Mouse (Mus musculus): ENCODE data around the gene Txndc8.

DNA sequence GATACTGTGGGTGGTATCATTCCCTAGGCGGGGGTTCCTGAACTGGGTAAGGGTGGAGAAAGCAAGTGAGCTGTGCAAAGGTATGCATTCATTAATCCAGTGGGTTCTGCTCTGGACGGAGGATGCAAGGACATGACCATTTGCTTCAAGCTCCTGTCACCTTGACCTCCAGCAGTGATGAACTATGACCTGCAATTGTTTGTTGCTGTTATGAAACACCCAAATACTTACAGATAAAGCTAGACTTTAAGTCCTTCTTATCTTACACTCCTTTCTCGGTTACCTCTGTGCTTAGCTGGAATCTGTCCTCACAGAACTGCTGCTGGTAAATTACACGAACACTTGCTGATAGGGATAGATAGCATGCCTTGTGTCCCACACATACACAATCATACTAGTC lies 68.3 kb downstream of the Txndc8 start:
- TF ChIP-seq ZC3H11A (IDR thresholded peaks at IDR 0.05; ENCODE audit: low read depth, low read length) (no peak), CHD2 (IDR thresholded peaks at IDR 0.05; ENCODE audit: low read length) (no peak)

All from CH12.LX (cell line).